Mouse (Mus musculus) hindbrain, embryonic 15.5 days (tissue): ENCODE measurements around the gene Tmem121b. TPM values are rescaled to one million over a fixed set of nuclear protein-coding genes. Genes with fewer than 3 reads are reported as not detected.
A peak's percentile ranks its signal among the peaks of the same experiment; 100 is the strongest.

ENCODE experiments used
- ATAC-seq: fragments of 200-750 bp; cut with Nextera tagmentation; 2 replicates; pipeline ENCODE4 v1.8.0; 2017; ENCODE audit warnings: low read depth, moderate number of reproducible peaks, moderate TSS enrichment; ENCODE audit not compliant: low FRiP score
- H3K27ac ChIP-seq: fragments of 300-500 bp; sonication (generic); replicated peaks from 2 replicates; pipeline ENCODE4 v1.5.1; 2015; ENCODE audit warnings: mild to moderate bottlenecking, inconsistent platforms
- H3K27me3 ChIP-seq: fragments of 300-500 bp; sonication (generic); 2 replicates; pipeline ENCODE4 v1.6.1; 2015; ENCODE audit warnings: control low read depth, inconsistent platforms
- H3K36me3 ChIP-seq: fragments of 300-500 bp; sonication (generic); 2 replicates; pipeline ENCODE4 v1.6.1; 2015; ENCODE audit warnings: control low read depth, inconsistent platforms
- H3K4me1 ChIP-seq: fragments of 300-500 bp; sonication (generic); replicated peaks from 2 replicates; pipeline ENCODE4 v1.6.1; 2015; ENCODE audit warnings: control low read depth, inconsistent platforms
- H3K4me2 ChIP-seq: fragments of 300-500 bp; sonication (generic); 2 replicates; pipeline ENCODE4 v1.6.1; 2015; ENCODE audit warnings: moderate library complexity, mild to moderate bottlenecking, inconsistent platforms
- H3K4me3 ChIP-seq: fragments of 300-500 bp; sonication (generic); 2 replicates; pipeline ENCODE4 v1.5.1; 2015; ENCODE audit warnings: mild to moderate bottlenecking, inconsistent platforms
- H3K9ac ChIP-seq: fragments of 300-500 bp; sonication (generic); 2 replicates; pipeline ENCODE4 v1.6.1; 2015; ENCODE audit warnings: inconsistent platforms
- H3K9me3 ChIP-seq: fragments of 300-500 bp; sonication (generic); 2 replicates; pipeline ENCODE4 v1.6.1; 2016; ENCODE audit warnings: control low read depth, inconsistent platforms
- WGBS: fragments of 180-500 bp; shearing (Covaris S2); methylation state at CpG from one replicate; pipeline ENCODE4 v1.1.7; 2015; 5-methylcytosine and 5-hydroxymethylcytosine counted together
- polyA plus RNA-seq: library from polyadenylated mRNA; unstranded; fragments of >200 nt; fragmentation: Nextera tagmentation; extraction: Ambion mirVana; gene quantifications from 2 replicates; pipeline ENCODE4 v1.2.1, GENCODE M21; 2015

The Tmem121b gene
- polyA plus RNA-seq, 1 experiment from 2014 or later: 3.5 TPM

DNA sequence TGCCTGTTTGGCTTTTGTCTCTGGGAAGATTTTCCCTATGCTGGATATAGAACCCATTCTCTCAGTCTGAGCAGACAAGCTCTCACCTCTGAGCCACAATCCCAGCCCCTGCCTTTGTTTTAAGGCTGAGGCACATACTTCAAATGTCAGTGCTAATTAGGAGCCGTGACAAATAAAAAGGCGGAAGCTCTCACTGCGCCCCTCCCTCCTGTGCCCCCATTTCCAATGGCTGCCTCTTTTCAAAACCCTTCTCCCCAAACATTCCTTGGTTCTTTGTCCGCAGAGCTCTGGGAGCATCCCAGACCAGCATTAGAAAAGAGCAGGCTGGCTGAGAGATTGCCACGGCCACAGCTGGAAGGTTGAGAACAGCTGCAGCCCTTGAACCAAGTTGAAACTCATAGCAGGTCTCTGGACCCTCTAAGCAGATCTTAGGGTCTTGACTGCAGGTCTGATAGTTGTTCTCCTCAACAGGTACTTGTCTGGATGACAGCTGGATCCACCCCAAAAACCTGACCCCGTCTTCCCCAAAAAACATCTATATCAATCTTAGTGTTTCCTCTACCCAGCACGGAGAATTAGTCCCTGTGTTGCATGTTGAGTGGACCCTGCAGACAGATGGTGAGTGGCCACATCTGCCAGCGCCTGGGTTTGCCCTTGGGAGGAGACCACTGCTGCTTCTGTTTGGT, 21.0 kb downstream of the Tmem121b start:
- no peak overlapping the region for H3K9ac ChIP-seq
- H3K27me3 ChIP-seq: no peaks in the 10 kb centered on the region
- WGBS: 14% methylated on average over 8 of the region's 8 CpGs
- no peaks in the 10 kb centered on the region for H3K36me3 ChIP-seq
- peak overlapping the region; percentile 12; the same call in 1 of the 2 replicates for H3K4me2 ChIP-seq
- no peak overlapping the region for H3K4me3 ChIP-seq
- H3K9me3 ChIP-seq: no peaks in the 10 kb centered on the region
- peaks cover 23% of the 10 kb centered on the region for H3K4me1 ChIP-seq
- peak overlapping the region; percentile 69 for H3K27ac ChIP-seq
- ATAC-seq: no peak; the same call in 1 of the 2 replicates

DNA sequence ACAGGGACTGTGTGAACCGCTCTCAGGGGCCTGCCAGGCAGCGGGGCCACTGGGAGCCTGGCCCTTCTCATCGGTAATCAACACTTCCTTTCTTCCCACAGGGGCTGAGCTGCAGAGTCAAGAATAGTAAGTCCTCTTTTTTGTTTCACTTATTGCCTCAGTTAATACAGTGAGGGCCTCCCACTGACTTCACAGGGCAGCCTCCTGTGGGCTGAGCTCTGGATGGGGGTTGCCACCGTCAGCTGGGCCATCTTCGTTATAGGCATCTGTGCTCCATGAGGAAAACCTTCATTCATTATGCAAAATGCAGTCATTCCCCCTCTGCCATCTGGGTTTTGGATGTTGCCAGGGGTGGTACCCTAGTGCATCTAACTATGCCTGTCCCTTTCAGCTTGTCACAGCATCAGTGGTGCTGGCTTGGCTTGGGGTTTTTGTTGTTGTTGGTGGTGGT, 21.6 kb downstream of the Tmem121b start:
- Histone ChIP-seq H3K27me3 (no peaks in the 10 kb centered on the region), H3K4me3 (no peak overlapping the region), H3K4me1 (peaks cover 23% of the 10 kb centered on the region), H3K36me3 (no peaks in the 10 kb centered on the region), H3K9ac (no peak overlapping the region), H3K27ac (peak overlapping the region; percentile 69), H3K9me3 (no peaks in the 10 kb centered on the region), H3K4me2 (no peak overlapping the region)
- WGBS: 2% methylated on average over 5 of the region's 5 CpGs
- peak; percentile 80 for ATAC-seq

DNA sequence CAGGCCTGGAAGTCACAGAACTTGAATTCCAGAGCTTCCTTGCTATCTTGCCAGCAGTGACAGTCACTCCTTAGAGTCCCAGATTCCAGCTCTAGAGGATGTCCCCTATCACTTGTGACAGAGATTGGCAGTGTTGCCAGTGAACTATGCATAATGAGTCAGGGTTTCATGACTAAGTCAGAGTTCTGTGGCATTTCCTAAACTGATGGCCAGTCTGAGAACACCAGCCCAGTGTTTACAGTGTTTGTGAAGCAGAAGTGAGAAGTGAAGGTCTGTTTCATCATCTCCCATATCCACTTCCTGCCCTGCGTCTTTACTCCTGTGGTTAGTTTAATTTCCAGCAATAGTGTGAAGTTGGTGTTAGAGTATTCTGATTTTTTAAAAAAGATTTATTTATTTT, 22.9 kb downstream of the Tmem121b start:
- no peak overlapping the region for H3K9ac ChIP-seq
- H3K4me1 ChIP-seq: peaks cover 23% of the 10 kb centered on the region
- H3K9me3 ChIP-seq: no peaks in the 10 kb centered on the region
- no peaks in the 10 kb centered on the region for H3K27me3 ChIP-seq
- no peaks in the 10 kb centered on the region for H3K36me3 ChIP-seq
- no peak overlapping the region for H3K4me2 ChIP-seq
- 100% methylated on average over 1 of the region's 1 CpGs for WGBS
- ATAC-seq: no peak
- H3K4me3 ChIP-seq: no peak overlapping the region
- no peak overlapping the region for H3K27ac ChIP-seq

DNA sequence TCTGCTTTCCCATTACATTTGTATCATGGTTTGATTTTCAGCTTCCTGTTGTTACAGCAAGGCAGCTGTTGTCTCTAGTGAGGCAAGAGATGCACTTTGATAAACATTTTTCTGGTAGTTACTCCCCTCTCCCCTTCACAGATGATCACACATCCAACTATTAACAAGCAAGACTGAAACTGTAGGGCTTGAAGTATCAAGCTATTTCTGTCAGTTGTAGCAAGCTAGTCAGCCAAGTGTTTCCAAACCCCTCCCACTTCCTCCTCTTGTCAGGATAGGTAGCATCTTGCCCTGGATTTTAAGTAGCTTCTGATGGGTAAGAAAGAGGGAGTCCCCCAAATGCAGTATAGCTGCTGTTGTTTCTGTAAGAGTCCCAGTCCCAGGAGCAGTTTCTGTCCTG, 23.8 kb downstream of the Tmem121b start:
- Histone ChIP-seq H3K9me3 (no peaks in the 10 kb centered on the region), H3K9ac (no peak overlapping the region), H3K4me2 (no peak overlapping the region), H3K4me3 (no peak overlapping the region), H3K36me3 (no peaks in the 10 kb centered on the region), H3K4me1 (peaks cover 23% of the 10 kb centered on the region), H3K27me3 (no peaks in the 10 kb centered on the region), H3K27ac (no peak overlapping the region)
- no peak for ATAC-seq

DNA sequence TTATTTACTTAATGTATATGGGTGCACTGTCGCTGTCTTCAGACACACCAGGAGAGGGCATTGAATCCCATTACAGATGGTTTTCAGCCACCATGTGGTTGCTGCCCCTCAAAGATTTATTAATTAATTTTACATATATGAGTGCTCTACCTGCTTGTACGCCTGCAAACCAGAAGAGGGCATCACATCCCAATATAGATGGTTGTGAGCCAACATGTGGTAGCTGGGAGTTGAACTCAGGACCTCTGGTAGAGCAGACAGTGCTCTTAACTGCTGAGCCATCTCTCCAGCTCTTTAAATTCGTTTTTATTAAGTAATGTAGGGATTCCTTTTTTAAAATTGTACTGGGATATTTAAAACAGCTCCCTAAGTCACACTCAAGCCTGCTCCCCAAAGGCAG, 24.3 kb downstream of the Tmem121b start:
- ATAC-seq: no peak
- Histone ChIP-seq H3K27me3 (no peaks in the 10 kb centered on the region), H3K9me3 (no peaks in the 10 kb centered on the region), H3K4me3 (no peak overlapping the region), H3K27ac (no peak overlapping the region), H3K4me2 (no peak overlapping the region), H3K4me1 (peaks cover 23% of the 10 kb centered on the region), H3K36me3 (no peaks in the 10 kb centered on the region), H3K9ac (no peak overlapping the region)
- 68% methylated on average over 3 of the region's 3 CpGs for WGBS

DNA sequence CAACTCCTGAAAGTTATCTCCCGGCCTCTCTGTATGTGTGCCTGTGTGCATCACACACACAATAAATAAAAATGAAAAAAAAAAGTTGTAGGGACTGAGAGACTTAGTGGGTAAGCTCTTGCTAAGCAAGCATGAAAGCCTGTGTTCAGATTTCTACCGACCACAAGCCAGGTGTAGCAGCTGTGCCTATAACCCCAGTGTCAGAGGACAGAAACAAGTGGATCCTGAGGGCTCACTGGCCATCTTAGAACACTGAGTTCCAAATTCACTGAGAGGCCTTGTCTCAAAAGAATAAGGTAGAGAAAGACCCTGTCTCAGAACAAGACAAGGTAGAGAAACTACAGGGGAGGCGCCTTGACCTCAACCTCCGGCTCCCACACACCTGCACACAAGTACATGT, 25.3 kb downstream of the Tmem121b start:
- H3K36me3 ChIP-seq: no peaks in the 10 kb centered on the region
- ATAC-seq: no peak
- no peaks in the 10 kb centered on the region for H3K27me3 ChIP-seq
- no peak overlapping the region for H3K9ac ChIP-seq
- H3K27ac ChIP-seq: no peak overlapping the region
- peaks cover 27% of the 10 kb centered on the region for H3K4me1 ChIP-seq
- H3K9me3 ChIP-seq: no peaks in the 10 kb centered on the region
- no peak overlapping the region for H3K4me3 ChIP-seq
- 91% methylated on average over 4 of the region's 4 CpGs for WGBS
- H3K4me2 ChIP-seq: no peak overlapping the region

DNA sequence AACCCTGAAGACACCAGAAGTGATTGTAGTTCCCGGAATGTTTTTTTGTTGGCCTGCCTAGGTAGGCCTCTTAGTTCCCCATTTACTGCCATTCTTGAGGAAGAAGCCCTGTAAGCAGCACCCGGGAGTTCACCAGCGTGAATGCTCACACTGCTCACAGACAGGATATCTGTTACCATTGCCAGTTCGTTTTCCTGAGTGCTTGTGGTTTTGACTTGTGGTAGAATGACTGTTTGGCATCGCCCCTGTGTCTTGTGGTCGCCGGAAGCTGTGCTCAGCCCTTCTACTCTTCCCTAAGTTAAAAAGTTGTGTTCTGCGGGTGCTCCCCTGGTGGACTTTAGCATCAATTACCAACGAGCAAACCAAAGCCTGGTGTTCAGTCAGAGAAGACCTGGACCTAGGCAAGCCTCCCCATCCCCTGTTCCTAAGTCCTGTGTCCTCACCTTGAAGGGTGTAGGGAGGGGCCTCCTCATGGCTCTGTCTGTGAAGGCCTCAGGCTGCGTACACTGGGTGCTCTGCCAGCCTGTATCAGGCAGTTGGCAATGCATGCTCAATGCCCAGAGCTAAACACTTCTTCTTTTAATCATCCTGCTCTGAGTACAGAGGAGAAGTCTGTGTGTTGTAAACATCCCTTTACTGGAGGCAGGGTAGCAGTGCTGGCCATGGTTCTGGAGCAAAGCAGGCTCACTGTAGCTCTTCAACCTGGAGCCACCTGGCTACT, 26.8 kb downstream of the Tmem121b start:
- 0 out of 2 replicates have a peak, but pooled peaks cover 3% of the 10 kb centered on the region for H3K27me3 ChIP-seq
- WGBS: 83% methylated on average over 10 of the region's 10 CpGs
- H3K9ac ChIP-seq: no peak overlapping the region
- H3K4me2 ChIP-seq: no peak overlapping the region
- no peak for ATAC-seq
- H3K27ac ChIP-seq: no peak overlapping the region
- H3K36me3 ChIP-seq: no peaks in the 10 kb centered on the region
- no peak overlapping the region for H3K4me3 ChIP-seq
- H3K9me3 ChIP-seq: no peaks in the 10 kb centered on the region
- H3K4me1 ChIP-seq: peaks cover 19% of the 10 kb centered on the region

DNA sequence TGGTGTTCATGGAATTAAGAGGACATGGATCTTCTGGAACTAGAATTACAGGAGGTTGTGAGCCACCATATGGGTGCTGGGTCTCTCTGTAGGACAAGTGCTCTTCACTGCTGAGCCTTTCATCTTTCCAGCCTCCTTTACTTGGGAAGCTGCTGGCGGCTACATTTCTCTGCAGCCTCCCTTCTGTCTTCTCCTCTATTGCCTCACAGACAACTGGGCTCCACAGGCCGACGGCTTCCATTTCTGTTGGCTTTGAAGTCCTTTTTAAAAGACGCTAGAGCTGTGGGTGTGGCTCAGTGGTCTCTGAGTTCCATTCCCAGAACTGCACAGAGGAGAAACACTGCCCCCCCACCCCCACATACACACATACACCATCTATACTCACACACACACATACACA, 28.2 kb downstream of the Tmem121b start:
- Histone ChIP-seq H3K4me1 (peaks cover 17% of the 10 kb centered on the region), H3K4me3 (no peak overlapping the region), H3K9me3 (no peaks in the 10 kb centered on the region), H3K4me2 (no peak overlapping the region), H3K9ac (no peak overlapping the region), H3K36me3 (no peaks in the 10 kb centered on the region), H3K27ac (no peak overlapping the region), H3K27me3 (peaks cover 7% of the 10 kb centered on the region; the same call in 1 of the 2 replicates)
- WGBS: 38% methylated on average over 4 of the region's 4 CpGs
- ATAC-seq: no peak

DNA sequence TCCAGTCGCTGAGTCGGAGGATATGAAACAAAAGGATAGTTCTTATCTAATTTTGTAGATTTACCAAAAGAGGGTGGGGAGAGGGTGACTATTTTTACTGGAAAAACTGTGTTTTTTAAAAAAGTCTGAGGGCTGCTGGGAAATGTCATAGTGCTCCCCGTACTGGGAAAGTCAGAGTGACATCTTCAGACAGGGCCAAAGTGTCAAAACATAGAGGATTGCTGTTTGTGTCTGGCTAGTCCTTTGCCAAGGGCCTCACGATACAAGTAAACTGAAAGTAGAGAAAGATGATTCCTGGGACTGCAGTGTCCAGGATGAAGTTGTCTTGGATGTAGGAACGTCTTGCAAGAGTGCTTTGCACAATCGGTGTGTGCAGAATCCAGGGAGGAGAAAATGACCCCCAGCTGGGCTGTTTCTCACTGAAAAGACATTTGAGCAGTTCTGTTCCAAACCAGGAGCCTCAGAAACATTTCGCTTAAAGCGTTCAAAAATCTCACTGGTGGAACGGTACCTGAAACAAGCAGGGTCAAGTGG, 29.1 kb downstream of the Tmem121b start:
- WGBS: 44% methylated on average over 9 of the region's 9 CpGs
- peaks cover 7% of the 10 kb centered on the region; the same call in 1 of the 2 replicates for H3K27me3 ChIP-seq

DNA sequence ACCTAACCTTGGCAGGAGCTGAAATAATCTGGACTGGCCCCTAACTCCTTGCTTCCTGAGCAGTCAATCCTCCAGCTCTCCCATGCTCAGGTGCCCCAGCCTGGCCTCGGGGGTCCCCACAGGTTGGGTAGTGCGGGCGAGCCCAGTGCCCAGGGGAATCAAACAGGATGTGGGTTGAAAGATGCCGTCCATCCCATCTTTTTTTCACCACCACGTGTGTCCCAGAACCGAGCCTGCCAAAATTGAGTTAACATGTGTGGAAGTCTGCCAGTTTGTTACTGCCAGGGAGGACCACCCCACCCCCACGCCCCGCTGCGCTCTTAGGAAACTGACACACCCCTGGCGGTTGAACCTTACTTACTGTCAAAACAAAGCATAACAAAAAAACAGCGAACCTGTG, 29.7 kb downstream of the Tmem121b start:
- 0 out of 2 replicates have a peak overlapping the region, but pooled peaks have one; percentile 43 for H3K9ac ChIP-seq
- WGBS: 1% methylated on average over 11 of the region's 11 CpGs
- no peak for ATAC-seq

More for the DNA sequence above, 29.1 kb downstream of the Tmem121b start:
- Histone ChIP-seq H3K4me1 (peaks cover 17% of the 10 kb centered on the region), H3K9ac (no peak overlapping the region), H3K9me3 (no peaks in the 10 kb centered on the region), H3K4me3 (no peak overlapping the region), H3K27ac (no peak overlapping the region), H3K36me3 (no peaks in the 10 kb centered on the region), H3K4me2 (peak overlapping the region; percentile 62)
- no peak for ATAC-seq

DNA sequence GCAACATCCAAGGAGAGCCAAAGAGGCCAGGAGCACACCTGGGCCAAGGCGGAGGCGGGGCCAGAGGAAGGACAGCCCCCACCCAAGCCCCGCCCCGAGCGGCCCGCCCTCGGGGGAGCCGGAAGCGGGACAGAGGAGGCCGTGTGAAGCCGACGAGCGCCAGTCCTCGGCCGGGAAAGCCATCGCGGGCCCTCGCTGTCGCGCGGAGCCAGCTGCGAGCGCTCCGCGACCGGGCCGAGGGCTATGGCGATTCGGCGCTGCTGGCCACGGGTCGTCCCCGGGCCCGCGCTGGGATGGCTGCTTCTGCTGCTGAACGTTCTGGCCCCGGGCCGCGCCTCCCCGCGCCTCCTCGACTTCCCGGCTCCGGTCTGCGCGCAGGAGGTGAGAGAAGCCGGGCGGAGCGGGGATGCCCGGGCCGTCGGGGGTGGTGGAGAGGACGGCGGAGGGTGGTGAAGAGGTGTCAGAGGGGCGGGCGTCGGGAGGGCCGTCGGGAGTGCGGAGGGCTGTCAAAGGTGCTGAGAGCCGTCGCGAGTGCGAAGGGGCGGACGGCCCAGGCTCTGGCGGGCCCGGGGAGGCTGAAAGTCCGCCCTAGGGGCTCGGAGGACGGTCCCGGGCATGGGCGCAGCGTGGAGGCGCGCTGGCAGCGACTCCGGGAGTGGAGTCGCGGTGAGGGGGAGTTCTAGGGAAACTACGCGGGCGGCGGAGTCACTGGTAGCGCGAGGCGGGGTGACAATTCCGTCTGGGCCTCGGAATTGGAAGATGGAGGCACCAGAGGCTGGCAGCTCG, 30.3 kb downstream of the Tmem121b start, which contains the start of gene Il17ra:
TSS of gene Il17ra (plus strand) at position 162 of the 786 bp plus-strand sequence.
- H3K36me3 ChIP-seq: no peaks in the 10 kb centered on the region
- peak within 1 kb of the TSS; percentile 55 for H3K4me3 ChIP-seq
- H3K9ac ChIP-seq: peak within 1 kb of the TSS; percentile 43
- WGBS: under 1% methylated on average over 84 of the region's 90 CpGs
- peak within 1 kb of the TSS; percentile 62 for H3K4me2 ChIP-seq
- H3K4me1 ChIP-seq: peaks cover 17% of the 10 kb centered on the region
- H3K9me3 ChIP-seq: no peaks in the 10 kb centered on the region
- peaks cover 7% of the 10 kb centered on the region; the same call in 1 of the 2 replicates for H3K27me3 ChIP-seq
- no peak within 1 kb of the TSS for H3K27ac ChIP-seq
- peak; percentile 79 for ATAC-seq

More for the DNA sequence above, 29.7 kb downstream of the Tmem121b start:
- Histone ChIP-seq H3K4me3 (peak overlapping the region; percentile 55), H3K36me3 (no peaks in the 10 kb centered on the region), H3K9me3 (no peaks in the 10 kb centered on the region), H3K27ac (no peak overlapping the region), H3K4me1 (peaks cover 17% of the 10 kb centered on the region), H3K27me3 (peaks cover 7% of the 10 kb centered on the region; the same call in 1 of the 2 replicates), H3K4me2 (peak overlapping the region; percentile 62)
